Mouse (Mus musculus) liver, embryonic 14.5 days (tissue): ENCODE data around the gene Gm10959. TPM values are rescaled to one million over a fixed set of nuclear protein-coding genes. Genes with fewer than 3 reads are reported as not detected.
A peak's percentile ranks its signal among the peaks of the same experiment; 100 is the strongest.

Source experiments
- ATAC-seq: fragments of 200-750 bp; cut with Nextera tagmentation; 2 replicates; pipeline ENCODE4 v1.8.0; 2017; ENCODE audit warnings: moderate number of reproducible peaks, mild to moderate bottlenecking, moderate library complexity; ENCODE audit not compliant: insufficient read depth
- DNase-seq, 3 experiments: peaks; one replicate each; pipeline ENCODE4 v3.0.0-alpha.2; 2012 to 2013; ENCODE audit warnings: low read depth in 3 of 3, low spot score in 3 of 3
- H3K27ac ChIP-seq: fragments of 300-500 bp; sonication (generic); 2 replicates; pipeline ENCODE4 v1.5.1; 2014; ENCODE audit warnings: moderate library complexity, mild to moderate bottlenecking, control low read depth, inconsistent platforms
- H3K27me3 ChIP-seq: fragments of 300-500 bp; sonication (generic); 2 replicates; pipeline ENCODE4 v1.6.1; 2014; ENCODE audit warnings: mild to moderate bottlenecking, low read length, moderate library complexity; ENCODE audit not compliant: control insufficient read depth, insufficient read depth
- H3K36me3 ChIP-seq: fragments of 300-500 bp; sonication (generic); replicated peaks from 2 replicates; pipeline ENCODE4 v1.6.1; 2014; ENCODE audit warnings: low read depth; ENCODE audit not compliant: control insufficient read depth, insufficient read depth
- H3K4me1 ChIP-seq, 2 experiments: fragments of 200-500 bp in 1 of 2; fragments of 300-500 bp in 1 of 2; sonication (generic) in 1 of 2; replicated peaks; 2 replicates each; pipeline ENCODE4 v1.6.1; 2012 to 2014; ENCODE audit warnings: antibody characterized with exemption in 1 of 2, inconsistent platforms in 1 of 2, low read length in 1 of 2; ENCODE audit not compliant: control insufficient read depth in 2 of 2, insufficient read depth in 2 of 2
- H3K4me2 ChIP-seq: fragments of 300-500 bp; sonication (generic); 2 replicates; pipeline ENCODE4 v1.6.1; 2014; ENCODE audit warnings: low read depth, mild to moderate bottlenecking, control low read depth, moderate library complexity
- H3K4me3 ChIP-seq, 2 experiments: fragments of 200-500 bp in 1 of 2; fragments of 300-500 bp in 1 of 2; sonication (generic) in 1 of 2; 2 replicates each; pipeline ENCODE4 v1.5.1; 2012 to 2014; ENCODE audit warnings: low read depth in 2 of 2, low read length in 2 of 2, mild to moderate bottlenecking in 2 of 2, control low read depth in 1 of 2, inconsistent platforms in 1 of 2, moderate library complexity in 1 of 2; ENCODE audit not compliant: insufficient read depth in 1 of 2
- H3K9ac ChIP-seq: fragments of 300-500 bp; sonication (generic); replicated peaks from 2 replicates; pipeline ENCODE4 v1.6.1; 2014; ENCODE audit warnings: mild to moderate bottlenecking, control low read depth, moderate library complexity
- H3K9me3 ChIP-seq: fragments of 300-500 bp; sonication (generic); 2 replicates; pipeline ENCODE4 v1.6.1; 2016; ENCODE audit warnings: low read length, mixed read lengths; ENCODE audit not compliant: control insufficient read depth
- CTCF ChIP-seq: IDR thresholded peaks from 2 replicates; pipeline ENCODE4 v1.5.1; 2016; ENCODE audit warnings: antibody characterized with exemption, low read depth, control low read depth
- EP300 ChIP-seq: IDR thresholded peaks from 2 replicates; pipeline ENCODE4 v1.6.1; 2016; ENCODE audit warnings: antibody characterized with exemption, low read depth
- WGBS: fragments of 180-500 bp; shearing (Covaris S2); extraction: QIAGEN DNeasy Blood & Tissue Kit; methylation state at CpG from one replicate; pipeline ENCODE4 v1.1.7; 2014; ENCODE audit not compliant: insufficient replicate concordance; 5-methylcytosine and 5-hydroxymethylcytosine counted together
- polyA plus RNA-seq, 2 experiments: library from polyadenylated mRNA; depleted of rRNA in 1 of 2; stranded (reverse) in 1 of 2; unstranded in 1 of 2; fragments of >200 nt; fragmentation: Nextera tagmentation in 1 of 2; extraction: Ambion mirVana in 1 of 2; gene quantifications; 2 replicates each; pipeline versions ENCODE4 v1.2.1 to v1.2.3; 2012 to 2014

Gene Gm10959
- polyA plus RNA-seq, 2 experiments: not detected

GRCm38 (mm10) chr3:122923147-122923546 lies 4.0 kb upstream of the Gm10959 start:
- Histone ChIP-seq H3K4me1 (peaks cover 11 to 20% of the 10 kb centered on the region in 2 experiments), H3K4me3 (peak overlapping the region; percentile 17 to 69; a peak in 3 of 4 replicates), H3K4me2 (peak overlapping the region; percentile 85), H3K9ac (peak overlapping the region; percentile 79), H3K27ac (peak overlapping the region; percentile 78), H3K9me3 (no peaks in the 10 kb centered on the region), H3K36me3 (peaks cover 6% of the 10 kb centered on the region), H3K27me3 (no peaks in the 10 kb centered on the region)
- ATAC-seq (no peak), DNase-seq (peak in 1 of 3 experiments; percentile 51)
- TF ChIP-seq EP300 (no peak), CTCF (no peak)
- 25% methylated on average over 7 of the region's 7 CpGs for WGBS

GRCm38 (mm10) chr3:122921676-122922527 lies 2.7 kb upstream of the Gm10959 start:
- Histone ChIP-seq H3K9ac (no peak overlapping the region), H3K4me3 (no peak overlapping the region), H3K27ac (no peak overlapping the region), H3K36me3 (peaks cover 6% of the 10 kb centered on the region), H3K4me1 (peaks cover 11 to 20% of the 10 kb centered on the region in 2 experiments), H3K27me3 (no peaks in the 10 kb centered on the region), H3K4me2 (no peak overlapping the region), H3K9me3 (no peaks in the 10 kb centered on the region)
- TF ChIP-seq CTCF (no peak), EP300 (no peak)
- no peak for ATAC-seq
- no peak for DNase-seq
- 76% methylated on average over 8 of the region's 8 CpGs for WGBS

GRCm38 (mm10) chr3:122920572-122921435 lies 1.6 kb upstream of the Gm10959 start:
- Histone ChIP-seq H3K27ac (no peak overlapping the region), H3K27me3 (no peaks in the 10 kb centered on the region), H3K36me3 (no peaks in the 10 kb centered on the region), H3K4me3 (no peak overlapping the region), H3K9me3 (no peaks in the 10 kb centered on the region), H3K4me2 (no peak overlapping the region), H3K4me1 (peaks cover 11 to 19% of the 10 kb centered on the region in 2 experiments), H3K9ac (no peak overlapping the region)
- 43% methylated on average over 8 of the region's 8 CpGs for WGBS
- ATAC-seq (no peak), DNase-seq (no peak)
- TF ChIP-seq CTCF (no peak), EP300 (no peak)

GRCm38 (mm10) chr3:122918672-122919071 lies 488 bp downstream of the Gm10959 start:
- no peak overlapping the region for H3K4me2 ChIP-seq
- DNase-seq (no peak), ATAC-seq (no peak)
- no peaks in the 10 kb centered on the region for H3K27me3 ChIP-seq
- H3K9ac ChIP-seq: no peak overlapping the region
- peaks cover 11 to 19% of the 10 kb centered on the region in 2 experiments for H3K4me1 ChIP-seq
- H3K9me3 ChIP-seq: no peaks in the 10 kb centered on the region
- TF ChIP-seq EP300 (no peak), CTCF (no peak)
- no peak overlapping the region for H3K4me3 ChIP-seq
- H3K36me3 ChIP-seq: no peaks in the 10 kb centered on the region
- 11% methylated on average over 2 of the region's 2 CpGs for WGBS
- no peak overlapping the region for H3K27ac ChIP-seq

GRCm38 (mm10) chr3:122916191-122916680 lies 2.9 kb downstream of the Gm10959 start:
- Histone ChIP-seq H3K27me3 (no peaks in the 10 kb centered on the region), H3K4me3 (no peak overlapping the region), H3K27ac (no peak overlapping the region), H3K4me1 (peaks cover 2 to 14% of the 10 kb centered on the region in 2 experiments; a peak in 2 of 4 replicates), H3K4me2 (no peak overlapping the region), H3K9ac (no peak overlapping the region), H3K9me3 (no peaks in the 10 kb centered on the region), H3K36me3 (no peaks in the 10 kb centered on the region)
- 57% methylated on average over 6 of the region's 6 CpGs for WGBS
- ATAC-seq: no peak
- TF ChIP-seq EP300 (no peak), CTCF (no peak)
- DNase-seq: no peak
